Mouse (Mus musculus) limb, embryonic 13.5 days (tissue): Measurements from ENCODE around the gene Olfr976. TPM values are rescaled to one million over a fixed set of nuclear protein-coding genes. Genes with fewer than 3 reads are reported as not detected.
"Not testable (repeated sequence)": the region's sequence is repeated elsewhere in the genome, so short reads cannot be mapped to it uniquely, and the experiment has no call there.

Source experiments
- ATAC-seq: fragments of 200-750 bp; cut with Nextera tagmentation; 2 replicates; pipeline ENCODE4 v1.8.0; 2017; ENCODE audit warnings: low read depth, moderate number of reproducible peaks, moderate TSS enrichment; ENCODE audit not compliant: low FRiP score
- H3K27ac ChIP-seq: fragments of 300-500 bp; sonication (generic); 2 replicates; pipeline ENCODE4 v1.5.1; 2015; ENCODE audit warnings: inconsistent platforms, mild to moderate bottlenecking, moderate library complexity
- H3K27me3 ChIP-seq: fragments of 300-500 bp; sonication (generic); 2 replicates; pipeline ENCODE4 v1.6.1; 2015; ENCODE audit warnings: mild to moderate bottlenecking, inconsistent platforms
- H3K36me3 ChIP-seq: fragments of 300-500 bp; sonication (generic); 2 replicates; pipeline ENCODE4 v1.6.1; 2015; ENCODE audit warnings: inconsistent platforms, mild to moderate bottlenecking, moderate library complexity
- H3K4me1 ChIP-seq: fragments of 300-500 bp; sonication (generic); 2 replicates; pipeline ENCODE4 v1.6.1; 2015; ENCODE audit warnings: inconsistent platforms
- H3K4me2 ChIP-seq: fragments of 300-500 bp; sonication (generic); replicated peaks from 2 replicates; pipeline ENCODE4 v1.6.1; 2015; ENCODE audit warnings: inconsistent platforms, mild to moderate bottlenecking, moderate library complexity
- H3K4me3 ChIP-seq: fragments of 300-500 bp; sonication (generic); 2 replicates; pipeline ENCODE4 v1.5.1; 2015; ENCODE audit warnings: moderate library complexity, mild to moderate bottlenecking, inconsistent platforms
- H3K9ac ChIP-seq: fragments of 300-500 bp; sonication (generic); 2 replicates; pipeline ENCODE4 v1.6.1; 2015; ENCODE audit warnings: mild to moderate bottlenecking, inconsistent platforms
- H3K9me3 ChIP-seq: fragments of 300-500 bp; sonication (generic); 2 replicates; pipeline ENCODE4 v1.6.1; 2016; ENCODE audit warnings: inconsistent platforms
- WGBS: fragments of 180-500 bp; shearing (Covaris S2); methylation state at CpG from one replicate; pipeline ENCODE4 v1.1.7; 2015; 5-methylcytosine and 5-hydroxymethylcytosine counted together
- polyA plus RNA-seq: library from polyadenylated mRNA; unstranded; fragments of >200 nt; fragmentation: Nextera tagmentation; extraction: Ambion mirVana; gene quantifications from 2 replicates; pipeline ENCODE4 v1.2.1, GENCODE M21; 2015

The Olfr976 gene
- not detected in 2 replicates for polyA plus RNA-seq

- H3K27ac ChIP-seq, H3K9ac ChIP-seq, H3K4me2 ChIP-seq, H3K4me1 ChIP-seq, ATAC-seq, H3K4me3 ChIP-seq, H3K27me3 ChIP-seq, H3K9me3 ChIP-seq, H3K36me3 ChIP-seq: not testable (repeated sequence)
- whole genome bisulfite sequencing = 73% methylated on average over 7 of the region's 9 CpGs
Measured at GRCm38 (mm10) chr9:39961033-39961432, at the start of gene Olfr976. Gene Olfr976 (minus strand): TSS chr9:39961133.

GRCm38 (mm10) chr9:40009482-40009881 lies 48.5 kb upstream of the Olfr976 start, which contains the start of gene Olfr980:
Gene Olfr980 (minus strand): TSS chr9:40009582.
- Histone ChIP-seq H3K36me3 (no peaks in the 10 kb centered on the region), H3K27ac (no peak within 1 kb of the TSS), H3K9me3 (no peaks in the 10 kb centered on the region), H3K9ac (no peak within 1 kb of the TSS), H3K4me3 (no peak within 1 kb of the TSS), H3K4me1 (no peaks in the 10 kb centered on the region), H3K27me3 (no peaks in the 10 kb centered on the region), H3K4me2 (no peak within 1 kb of the TSS)
- WGBS = 76% methylated on average over 1 of the region's 1 CpGs
- no peak for ATAC-seq

- ATAC-seq = no peak
- H3K36me3 ChIP-seq = no peaks in the 10 kb centered on the region
- 94% methylated on average over 1 of the region's 1 CpGs for WGBS
- no peaks in the 10 kb centered on the region for H3K27me3 ChIP-seq
- H3K27ac ChIP-seq = no peak within 1 kb of the TSS
- no peaks in the 10 kb centered on the region for H3K9me3 ChIP-seq
- H3K4me2 ChIP-seq = no peak within 1 kb of the TSS
- no peak within 1 kb of the TSS for H3K4me3 ChIP-seq
- H3K4me1 ChIP-seq = no peaks in the 10 kb centered on the region
- H3K9ac ChIP-seq = no peak within 1 kb of the TSS
Measured at GRCm38 (mm10) chr9:40003365-40003764, 42.4 kb upstream of the Olfr976 start, which contains the start of gene Olfr979. Gene Olfr979 (minus strand): TSS chr9:40003465.

GRCm38 (mm10) chr9:39991813-39992212 lies 30.9 kb upstream of the Olfr976 start, which contains the start of gene Olfr978:
Gene Olfr978 (plus strand): TSS chr9:39992113.
- no peaks in the 10 kb centered on the region for H3K9me3 ChIP-seq
- H3K4me2 ChIP-seq = no peak within 1 kb of the TSS
- 76% methylated on average over 2 of the region's 2 CpGs for WGBS
- no peak within 1 kb of the TSS for H3K4me3 ChIP-seq
- no peaks in the 10 kb centered on the region for H3K27me3 ChIP-seq
- no peaks in the 10 kb centered on the region for H3K4me1 ChIP-seq
- no peak within 1 kb of the TSS for H3K27ac ChIP-seq
- H3K9ac ChIP-seq = no peak within 1 kb of the TSS
- no peak for ATAC-seq
- H3K36me3 ChIP-seq = no peaks in the 10 kb centered on the region

GRCm38 (mm10) chr9:39976581-39977145 lies 15.7 kb upstream of the Olfr976 start:
- not testable (repeated sequence) for H3K27me3 ChIP-seq, H3K27ac ChIP-seq, ATAC-seq, H3K4me1 ChIP-seq, H3K9ac ChIP-seq, H3K4me2 ChIP-seq, H3K36me3 ChIP-seq, H3K4me3 ChIP-seq, H3K9me3 ChIP-seq
- 87% methylated on average over 1 of the region's 1 CpGs for WGBS

GRCm38 (mm10) chr9:39951946-39952345 lies 9.0 kb downstream of the Olfr976 start, which contains the start of gene Olfr975:
Gene Olfr975 (minus strand): TSS chr9:39952046.
- H3K4me1 ChIP-seq = no peaks in the 10 kb centered on the region

GRCm38 (mm10) chr9:39937201-39937600 lies 23.7 kb downstream of the Olfr976 start, which contains the start of gene Olfr974:
Gene Olfr974 (plus strand): TSS chr9:39937501.
- Histone ChIP-seq H3K36me3 (no peaks in the 10 kb centered on the region), H3K27me3 (no peaks in the 10 kb centered on the region), H3K4me1 (no peaks in the 10 kb centered on the region), H3K9me3 (no peaks in the 10 kb centered on the region), H3K4me2 (no peak within 1 kb of the TSS), H3K9ac (no peak within 1 kb of the TSS), H3K27ac (no peak within 1 kb of the TSS), H3K4me3 (no peak within 1 kb of the TSS)
- WGBS = 84% methylated on average over 1 of the region's 1 CpGs
- ATAC-seq = no peak

More at GRCm38 (mm10) chr9:39951946-39952345, 9.0 kb downstream of the Olfr976 start, which contains the start of gene Olfr975:
- Histone ChIP-seq H3K36me3 (no peaks in the 10 kb centered on the region), H3K27ac (no peak within 1 kb of the TSS), H3K4me3 (no peak within 1 kb of the TSS), H3K4me2 (no peak within 1 kb of the TSS), H3K27me3 (no peaks in the 10 kb centered on the region), H3K9me3 (no peaks in the 10 kb centered on the region), H3K9ac (no peak within 1 kb of the TSS)
- 74% methylated on average over 1 of the region's 1 CpGs for whole genome bisulfite sequencing
- ATAC-seq = no peak

- WGBS = 60% methylated on average over 1 of the region's 1 CpGs
- H3K36me3 ChIP-seq, ATAC-seq, H3K27me3 ChIP-seq, H3K4me1 ChIP-seq, H3K9ac ChIP-seq, H3K4me2 ChIP-seq, H3K4me3 ChIP-seq, H3K27ac ChIP-seq, H3K9me3 ChIP-seq: not testable (repeated sequence)
Measured at GRCm38 (mm10) chr9:39928837-39929236, 32.1 kb downstream of the Olfr976 start.

GRCm38 (mm10) chr9:39927975-39928836 lies 32.7 kb downstream of the Olfr976 start:
- H3K4me1 ChIP-seq, H3K36me3 ChIP-seq, H3K9ac ChIP-seq, H3K27me3 ChIP-seq, ATAC-seq, H3K4me2 ChIP-seq, H3K4me3 ChIP-seq, H3K9me3 ChIP-seq, H3K27ac ChIP-seq: not testable (repeated sequence)
- WGBS = no CpG with 5 or more reads among the region's 4 CpGs

- no peaks in the 10 kb centered on the region for H3K36me3 ChIP-seq
- 89% methylated on average over 3 of the region's 3 CpGs for WGBS
- ATAC-seq = no peak
- H3K9ac ChIP-seq = no peak overlapping the region
- no peaks in the 10 kb centered on the region for H3K4me1 ChIP-seq
- H3K4me2 ChIP-seq = no peak overlapping the region
- no peaks in the 10 kb centered on the region for H3K9me3 ChIP-seq
- no peaks in the 10 kb centered on the region for H3K27me3 ChIP-seq
- H3K4me3 ChIP-seq = no peak overlapping the region
- H3K27ac ChIP-seq = no peak overlapping the region
Measured at GRCm38 (mm10) chr9:39909939-39910338, 51.0 kb downstream of the Olfr976 start.

- Histone ChIP-seq H3K9ac (no peak within 1 kb of the TSS), H3K9me3 (no peaks in the 10 kb centered on the region), H3K27me3 (no peaks in the 10 kb centered on the region), H3K4me2 (no peak within 1 kb of the TSS), H3K36me3 (no peaks in the 10 kb centered on the region), H3K4me3 (no peak within 1 kb of the TSS), H3K4me1 (no peaks in the 10 kb centered on the region), H3K27ac (no peak within 1 kb of the TSS)
- no peak for ATAC-seq
- 67% methylated on average over 2 of the region's 2 CpGs for WGBS
Measured at GRCm38 (mm10) chr9:39907036-39907435, 53.9 kb downstream of the Olfr976 start, which contains the start of gene Olfr229. Gene Olfr229 (plus strand): TSS chr9:39907336.

GRCm38 (mm10) chr9:39905106-39905505 lies 55.8 kb downstream of the Olfr976 start:
- H3K27me3 ChIP-seq = no peaks in the 10 kb centered on the region
- no peak overlapping the region for H3K27ac ChIP-seq
- no peak overlapping the region for H3K4me2 ChIP-seq
- H3K36me3 ChIP-seq = no peaks in the 10 kb centered on the region
- H3K4me1 ChIP-seq = no peaks in the 10 kb centered on the region
- ATAC-seq = no peak
- no peaks in the 10 kb centered on the region for H3K9me3 ChIP-seq
- H3K4me3 ChIP-seq = no peak overlapping the region
- 78% methylated on average over 6 of the region's 6 CpGs for WGBS
- H3K9ac ChIP-seq = no peak overlapping the region
